Mouse (Mus musculus): ENCODE results near the gene Serpina3i. TPM values are rescaled to one million over a fixed set of nuclear protein-coding genes. Genes with fewer than 3 reads are reported as not detected.

The Serpina3i gene
- total and polyA plus RNA-seq, 2 experiments: 0.04 to 0.46 TPM

GRCm38 (mm10) chr12:104279056-104279435 lies 16.1 kb downstream of the Serpina3i start:
- DNase-seq (ENCODE audit: extremely low read depth, low read depth, low spot score): no peak
- H3K36me3 ChIP-seq (ENCODE audit: control insufficient read depth, insufficient read depth, low read length): no peaks in the 10 kb centered on the region

GRCm38 (mm10) chr12:104283380-104283779 lies 20.5 kb downstream of the Serpina3i start:
- Histone ChIP-seq H3K27me3 (ENCODE audit: control insufficient read depth, insufficient read depth, low read length) (no peaks in the 10 kb centered on the region), H3K79me2 (ENCODE audit: control insufficient read depth, insufficient read depth, low read length) (no peaks in the 10 kb centered on the region), H3K27ac (replicated peaks; ENCODE audit: insufficient read depth, low read depth, low read length) (no peak overlapping the region), H3K4me1 (ENCODE audit: control insufficient read depth, insufficient read depth, low read length) (peaks cover 3% of the 10 kb centered on the region; the same call in 1 of the 2 replicates), H3K36me3 (ENCODE audit: control insufficient read depth, insufficient read depth, low read length) (no peaks in the 10 kb centered on the region), H3K4me3 (ENCODE audit: insufficient read depth, low read depth, low read length) (no peak overlapping the region), H3K9ac (ENCODE audit: low read depth, low read length) (no peak overlapping the region)
- WGBS: 92% methylated on average over 11 of the region's 11 CpGs
- TF ChIP-seq POLR2A (IDR thresholded peaks at IDR 0.05; ENCODE audit: extremely low read depth, insufficient read depth, low read length) (no peak), CTCF (IDR thresholded peaks at IDR 0.05; ENCODE audit: low read depth, low read length) (no peak)
- DNase-seq (ENCODE audit: extremely low read depth, low read depth, low spot score): no peak

More at GRCm38 (mm10) chr12:104279056-104279435, 16.1 kb downstream of the Serpina3i start:
- no peak overlapping the region for H3K9ac ChIP-seq (ENCODE audit: low read depth, low read length)
- no peak overlapping the region for H3K4me3 ChIP-seq (ENCODE audit: insufficient read depth, low read depth, low read length)
- no peaks in the 10 kb centered on the region for H3K79me2 ChIP-seq (ENCODE audit: control insufficient read depth, insufficient read depth, low read length)
- no peak overlapping the region for H3K27ac ChIP-seq (replicated peaks; ENCODE audit: insufficient read depth, low read depth, low read length)
- TF ChIP-seq POLR2A (IDR thresholded peaks at IDR 0.05; ENCODE audit: extremely low read depth, insufficient read depth, low read length) (no peak), CTCF (IDR thresholded peaks at IDR 0.05; ENCODE audit: low read depth, low read length) (no peak)
- 64% methylated on average over 3 of the region's 3 CpGs for WGBS
- H3K4me1 ChIP-seq (ENCODE audit: control insufficient read depth, insufficient read depth, low read length): peaks cover 7% of the 10 kb centered on the region; the same call in 1 of the 2 replicates
- no peaks in the 10 kb centered on the region for H3K27me3 ChIP-seq (ENCODE audit: control insufficient read depth, insufficient read depth, low read length)

GRCm38 (mm10) chr12:104288336-104288735 lies 25.4 kb downstream of the Serpina3i start:
- H3K36me3 ChIP-seq (ENCODE audit: control insufficient read depth, insufficient read depth, low read length): no peaks in the 10 kb centered on the region
- peaks cover 6% of the 10 kb centered on the region; the same call in 1 of the 2 replicates for H3K4me1 ChIP-seq (ENCODE audit: control insufficient read depth, insufficient read depth, low read length)
- peak overlapping the region; percentile 60 for H3K27ac ChIP-seq (replicated peaks; ENCODE audit: insufficient read depth, low read depth, low read length)
- no peak for TF ChIP-seq POLR2A (IDR thresholded peaks at IDR 0.05; ENCODE audit: extremely low read depth, insufficient read depth, low read length)
- TF ChIP-seq CTCF (IDR thresholded peaks at IDR 0.05; ENCODE audit: low read depth, low read length): no peak
- no peak overlapping the region for H3K9ac ChIP-seq (ENCODE audit: low read depth, low read length)
- H3K27me3 ChIP-seq (ENCODE audit: control insufficient read depth, insufficient read depth, low read length): no peaks in the 10 kb centered on the region
- DNase-seq (ENCODE audit: extremely low read depth, low read depth, low spot score): peak; percentile 62
- no peaks in the 10 kb centered on the region for H3K79me2 ChIP-seq (ENCODE audit: control insufficient read depth, insufficient read depth, low read length)
- no peak overlapping the region for H3K4me3 ChIP-seq (ENCODE audit: insufficient read depth, low read depth, low read length)

- H3K27ac ChIP-seq (replicated peaks; ENCODE audit: insufficient read depth, low read depth, low read length): peak overlapping the region; percentile 71
- no peak overlapping the region for H3K4me3 ChIP-seq (ENCODE audit: insufficient read depth, low read depth, low read length)
- peaks cover 6% of the 10 kb centered on the region; the same call in 1 of the 2 replicates for H3K4me1 ChIP-seq (ENCODE audit: control insufficient read depth, insufficient read depth, low read length)
- peak; percentile 51 for DNase-seq (ENCODE audit: extremely low read depth, low read depth, low spot score)
- TF ChIP-seq POLR2A (IDR thresholded peaks at IDR 0.05; ENCODE audit: extremely low read depth, insufficient read depth, low read length): no peak
- TF ChIP-seq CTCF (IDR thresholded peaks at IDR 0.05; ENCODE audit: low read depth, low read length): no peak
- 24% methylated on average over 4 of the region's 4 CpGs for WGBS
- no peaks in the 10 kb centered on the region for H3K36me3 ChIP-seq (ENCODE audit: control insufficient read depth, insufficient read depth, low read length)
- no peaks in the 10 kb centered on the region for H3K79me2 ChIP-seq (ENCODE audit: control insufficient read depth, insufficient read depth, low read length)
- H3K27me3 ChIP-seq (ENCODE audit: control insufficient read depth, insufficient read depth, low read length): no peaks in the 10 kb centered on the region
- no peak overlapping the region for H3K9ac ChIP-seq (ENCODE audit: low read depth, low read length)
Observed at GRCm38 (mm10) chr12:104289872-104290271, 26.9 kb downstream of the Serpina3i start.

- no peak for TF ChIP-seq POLR2A (IDR thresholded peaks at IDR 0.05; ENCODE audit: extremely low read depth, insufficient read depth, low read length)
- TF ChIP-seq CTCF (IDR thresholded peaks at IDR 0.05; ENCODE audit: low read depth, low read length): no peak
- H3K27ac ChIP-seq (replicated peaks; ENCODE audit: insufficient read depth, low read depth, low read length): no peak overlapping the region
- WGBS: 91% methylated on average over 2 of the region's 2 CpGs
- no peak for DNase-seq (ENCODE audit: extremely low read depth, low read depth, low spot score)
- H3K36me3 ChIP-seq (ENCODE audit: control insufficient read depth, insufficient read depth, low read length): no peaks in the 10 kb centered on the region
- H3K9ac ChIP-seq (ENCODE audit: low read depth, low read length): no peak overlapping the region
- no peaks in the 10 kb centered on the region; the same call in 1 of the 2 replicates for H3K4me1 ChIP-seq (ENCODE audit: control insufficient read depth, insufficient read depth, low read length)
- H3K27me3 ChIP-seq (ENCODE audit: control insufficient read depth, insufficient read depth, low read length): no peaks in the 10 kb centered on the region
- H3K4me3 ChIP-seq (ENCODE audit: insufficient read depth, low read depth, low read length): no peak overlapping the region
- no peaks in the 10 kb centered on the region for H3K79me2 ChIP-seq (ENCODE audit: control insufficient read depth, insufficient read depth, low read length)
Observed at GRCm38 (mm10) chr12:104293963-104294362, 31.0 kb downstream of the Serpina3i start.

GRCm38 (mm10) chr12:104298049-104298448 lies 35.1 kb downstream of the Serpina3i start:
- DNase-seq (ENCODE audit: extremely low read depth, low read depth, low spot score): no peak
- Histone ChIP-seq H3K4me3 (ENCODE audit: insufficient read depth, low read depth, low read length) (no peak overlapping the region), H3K27me3 (ENCODE audit: control insufficient read depth, insufficient read depth, low read length) (no peaks in the 10 kb centered on the region), H3K4me1 (ENCODE audit: control insufficient read depth, insufficient read depth, low read length) (no peaks in the 10 kb centered on the region), H3K79me2 (ENCODE audit: control insufficient read depth, insufficient read depth, low read length) (no peaks in the 10 kb centered on the region), H3K36me3 (ENCODE audit: control insufficient read depth, insufficient read depth, low read length) (no peaks in the 10 kb centered on the region), H3K9ac (ENCODE audit: low read depth, low read length) (no peak overlapping the region), H3K27ac (replicated peaks; ENCODE audit: insufficient read depth, low read depth, low read length) (no peak overlapping the region)
- 87% methylated on average over 2 of the region's 2 CpGs for WGBS
- no peak for TF ChIP-seq POLR2A (IDR thresholded peaks at IDR 0.05; ENCODE audit: extremely low read depth, insufficient read depth, low read length)
- TF ChIP-seq CTCF (IDR thresholded peaks at IDR 0.05; ENCODE audit: low read depth, low read length): no peak

Data from liver, adult 2 months (tissue).